Mouse (Mus musculus): Measurements from ENCODE around the gene Espn. TPM values are rescaled to one million over a fixed set of nuclear protein-coding genes. Genes with fewer than 3 reads are reported as not detected.

Gene Espn
- total RNA-seq, 2 experiments from 2014 or later, result 0.13 to 0.45 TPM

DNA sequence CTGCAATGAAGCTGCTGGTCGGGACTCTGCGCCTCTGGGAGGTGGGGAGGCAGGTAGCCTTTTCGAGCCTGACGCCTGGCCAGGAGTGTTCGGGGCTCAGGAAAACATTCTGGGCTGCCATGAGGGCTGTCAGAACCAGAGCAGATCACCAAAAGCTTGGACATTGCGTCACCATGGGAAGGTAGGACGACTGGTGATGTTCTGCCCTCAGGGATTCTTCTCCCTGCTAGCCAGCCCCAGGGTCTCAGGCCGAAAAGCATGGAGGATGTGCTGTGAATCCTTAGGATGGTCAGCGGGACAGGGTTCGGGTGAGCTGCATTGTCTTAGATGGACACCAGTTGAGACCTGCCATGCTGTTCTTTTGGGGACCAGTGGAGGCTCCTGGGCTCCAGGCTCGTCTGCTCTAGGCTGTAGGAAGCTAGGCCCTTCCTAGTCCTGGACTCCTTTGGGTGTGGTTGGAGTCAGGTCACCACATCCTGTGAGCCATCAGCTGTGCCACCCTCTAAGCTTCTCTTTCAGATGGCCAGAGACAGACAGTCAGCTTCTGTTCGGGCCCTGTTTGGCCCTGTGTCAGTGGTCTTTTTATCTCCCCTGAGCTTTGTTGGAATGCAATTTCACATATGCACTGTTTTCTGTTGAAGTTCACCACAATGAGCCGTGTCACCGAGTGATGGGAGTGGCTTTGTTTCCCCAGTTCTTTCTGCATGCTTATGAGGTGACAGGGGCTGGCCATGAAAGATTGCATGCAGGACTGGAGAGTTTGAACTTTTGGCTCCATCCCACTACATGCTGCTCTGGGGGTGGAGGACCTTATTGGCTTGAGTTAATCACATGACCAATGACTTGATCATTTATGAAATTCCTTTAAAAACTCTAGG, 34.3 kb upstream of the Espn start:
- Histone ChIP-seq H3K4me3 (peak overlapping the region; percentile 37), H3K27ac (peak overlapping the region; percentile 69)
- no peak for DNase-seq
- no peak for TF ChIP-seq CTCF (IDR thresholded peaks at IDR 0.05)
- intact Hi-C loops (cut with DNase I), result no loop called here

DNA sequence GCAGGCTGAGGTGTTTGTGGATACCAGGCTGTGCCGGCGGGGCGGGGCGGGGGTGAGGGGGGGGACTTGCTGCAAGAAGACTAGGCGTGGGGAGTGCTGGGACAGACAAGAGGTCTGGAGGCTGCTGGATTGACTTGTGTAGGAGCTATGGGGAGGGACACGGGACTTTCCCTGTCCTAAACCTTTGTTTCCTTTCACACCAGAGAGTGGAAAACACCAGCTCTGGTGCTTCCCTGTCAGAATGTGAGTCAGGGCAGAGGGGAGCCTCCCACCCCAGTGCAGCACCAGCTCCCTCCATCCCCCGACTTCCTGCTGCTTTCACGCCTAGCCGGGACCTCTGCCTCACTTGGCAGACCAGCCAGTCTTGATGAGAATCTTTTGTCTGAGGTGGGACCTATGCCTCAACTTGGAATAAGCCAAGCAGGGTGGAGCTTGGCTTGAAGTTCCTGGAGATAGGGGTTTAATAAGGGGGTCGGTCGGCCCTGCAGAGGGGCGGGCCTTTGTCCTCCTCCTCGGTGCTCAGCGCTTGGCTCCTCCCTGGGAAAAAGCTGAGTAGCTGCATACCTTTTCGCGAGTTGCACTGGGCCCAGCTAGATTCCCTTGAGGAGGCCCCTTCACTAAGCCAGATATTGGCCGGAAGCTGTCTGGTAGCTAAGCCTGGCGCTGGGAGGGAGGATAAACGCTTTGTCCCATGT, 33.5 kb upstream of the Espn start:
- no peak for TF ChIP-seq CTCF (IDR thresholded peaks at IDR 0.05)
- Histone ChIP-seq H3K27ac (peak overlapping the region; percentile 69), H3K4me3 (peak overlapping the region; percentile 37)
- DNase-seq, result no peak
- intact Hi-C loops (cut with DNase I), result no loop called here

DNA sequence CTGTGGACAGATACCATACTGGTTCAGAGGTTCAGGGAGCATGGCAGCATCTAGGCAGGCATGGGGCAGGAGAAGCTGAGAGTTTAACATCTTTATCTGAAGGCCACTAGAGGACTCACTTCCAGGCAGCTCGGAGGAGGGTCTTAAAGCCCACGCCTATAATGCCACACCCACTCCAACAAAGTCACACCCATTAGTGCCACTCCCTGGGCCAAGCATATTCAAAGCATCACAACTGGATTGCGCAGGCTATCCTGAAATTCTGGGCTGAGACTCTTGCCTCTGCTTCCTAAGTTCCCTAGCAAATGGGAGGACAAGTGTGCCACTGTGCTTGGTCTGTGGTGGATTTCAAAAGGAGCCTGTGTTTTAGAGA, 33.0 kb upstream of the Espn start:
- intact Hi-C loops (cut with DNase I), result no loop called here
- peak overlapping the region; percentile 37; the same call in 1 of the 2 replicates for H3K4me3 ChIP-seq
- no peak for DNase-seq
- TF ChIP-seq CTCF (IDR thresholded peaks at IDR 0.05), result peak; percentile 20
- peak overlapping the region; percentile 69 for H3K27ac ChIP-seq

DNA sequence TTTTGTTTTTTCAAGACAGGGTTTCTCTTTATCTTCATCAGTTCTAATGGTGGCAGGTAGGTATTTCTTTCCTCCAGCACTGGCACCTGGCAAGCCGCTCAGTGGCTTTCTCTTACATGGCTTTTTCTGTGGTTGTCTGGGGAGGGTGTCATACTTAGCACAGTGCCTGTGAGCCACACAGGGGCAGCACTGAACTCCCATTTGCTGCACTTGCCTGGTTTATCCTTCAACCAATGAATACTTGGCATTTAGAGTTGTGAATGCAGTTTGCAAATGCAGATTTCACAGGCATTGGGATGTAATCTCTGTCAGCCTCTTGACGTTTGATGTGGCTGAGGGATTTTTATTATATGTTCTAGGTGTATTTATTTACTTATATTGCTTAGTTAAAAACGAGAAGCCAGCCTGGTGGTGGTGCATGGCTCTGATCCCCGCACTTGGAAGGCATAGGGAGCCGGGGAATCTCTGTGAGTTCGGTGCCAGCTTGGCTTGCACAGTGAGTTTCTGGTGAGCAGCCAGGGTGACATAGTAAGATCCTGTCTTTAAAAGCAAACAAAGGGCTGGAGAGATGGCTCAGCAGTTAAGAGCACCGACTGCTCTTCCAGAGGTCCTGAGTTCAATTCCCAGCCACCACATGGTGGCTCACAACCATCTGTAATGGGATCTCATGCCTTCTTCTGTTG, 32.3 kb upstream of the Espn start:
- TF ChIP-seq CTCF (IDR thresholded peaks at IDR 0.05), result peak; percentile 41
- H3K27ac ChIP-seq, result no peak overlapping the region
- DNase-seq, result no peak
- H3K4me3 ChIP-seq, result no peak overlapping the region
- intact Hi-C loops (cut with DNase I), result no loop called here

DNA sequence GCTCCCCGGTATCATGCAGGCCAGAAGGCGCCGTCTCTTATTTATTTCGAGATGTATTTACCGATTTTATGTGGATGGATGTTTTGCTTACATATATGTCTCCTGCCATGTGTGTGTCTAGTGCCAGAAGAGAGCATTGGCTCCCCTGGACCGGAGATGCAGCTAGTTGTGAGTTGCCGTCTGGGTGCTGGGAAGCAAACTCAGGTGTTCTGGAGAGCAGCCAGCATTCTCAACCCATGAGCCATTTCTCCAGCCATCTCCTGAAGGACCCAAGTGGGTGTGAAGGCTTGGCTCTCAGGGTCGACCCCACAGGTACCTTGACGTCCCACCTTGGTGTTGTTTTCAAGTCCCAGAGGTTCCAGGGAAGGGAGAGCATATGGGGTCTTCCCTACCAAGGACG, 30.0 kb upstream of the Espn start:
- no peak overlapping the region for H3K4me3 ChIP-seq
- intact Hi-C loops (cut with DNase I), result no loop called here
- TF ChIP-seq CTCF (IDR thresholded peaks at IDR 0.05), result no peak
- DNase-seq, result no peak
- no peak overlapping the region for H3K27ac ChIP-seq

DNA sequence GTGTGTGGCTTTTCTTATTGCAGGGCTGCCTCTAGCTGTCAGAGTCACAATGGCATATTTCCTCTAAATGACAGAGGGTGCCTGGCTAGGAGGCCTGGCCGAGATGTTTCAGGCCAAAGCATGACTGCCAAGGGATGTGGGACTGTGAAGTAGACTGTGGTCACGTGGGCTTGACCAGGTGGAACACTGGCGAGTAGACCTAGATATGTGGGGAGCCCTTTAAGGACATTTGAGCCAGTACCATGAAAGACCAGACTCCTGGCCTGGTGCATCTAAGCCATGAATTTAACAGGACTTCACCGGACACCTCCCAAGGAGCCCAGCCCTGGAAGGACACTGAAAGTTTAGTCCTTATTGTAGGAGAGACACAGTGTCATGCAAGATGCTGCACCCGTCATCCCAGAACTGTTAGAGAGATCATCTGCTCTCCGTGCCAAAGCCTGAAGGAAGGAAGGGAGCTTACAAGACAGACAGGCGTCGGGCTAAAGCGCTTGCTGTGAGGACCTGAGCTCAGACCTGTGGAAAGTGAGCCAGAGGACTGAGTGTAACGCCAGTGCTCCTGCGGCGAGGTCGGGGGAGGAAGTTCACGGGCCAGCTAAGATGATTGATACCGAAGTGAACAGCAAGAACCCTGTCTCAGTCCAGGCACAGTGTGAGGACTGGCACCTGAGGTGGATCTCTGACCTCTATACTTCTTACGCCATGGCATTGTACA, 27.9 kb upstream of the Espn start:
- DNase-seq, result peak; percentile 65
- TF ChIP-seq CTCF (IDR thresholded peaks at IDR 0.05), result no peak
- Histone ChIP-seq H3K27ac (peak overlapping the region; percentile 75), H3K4me3 (peak overlapping the region; percentile 40)
- intact Hi-C loops (cut with DNase I), result no loop called here

DNA sequence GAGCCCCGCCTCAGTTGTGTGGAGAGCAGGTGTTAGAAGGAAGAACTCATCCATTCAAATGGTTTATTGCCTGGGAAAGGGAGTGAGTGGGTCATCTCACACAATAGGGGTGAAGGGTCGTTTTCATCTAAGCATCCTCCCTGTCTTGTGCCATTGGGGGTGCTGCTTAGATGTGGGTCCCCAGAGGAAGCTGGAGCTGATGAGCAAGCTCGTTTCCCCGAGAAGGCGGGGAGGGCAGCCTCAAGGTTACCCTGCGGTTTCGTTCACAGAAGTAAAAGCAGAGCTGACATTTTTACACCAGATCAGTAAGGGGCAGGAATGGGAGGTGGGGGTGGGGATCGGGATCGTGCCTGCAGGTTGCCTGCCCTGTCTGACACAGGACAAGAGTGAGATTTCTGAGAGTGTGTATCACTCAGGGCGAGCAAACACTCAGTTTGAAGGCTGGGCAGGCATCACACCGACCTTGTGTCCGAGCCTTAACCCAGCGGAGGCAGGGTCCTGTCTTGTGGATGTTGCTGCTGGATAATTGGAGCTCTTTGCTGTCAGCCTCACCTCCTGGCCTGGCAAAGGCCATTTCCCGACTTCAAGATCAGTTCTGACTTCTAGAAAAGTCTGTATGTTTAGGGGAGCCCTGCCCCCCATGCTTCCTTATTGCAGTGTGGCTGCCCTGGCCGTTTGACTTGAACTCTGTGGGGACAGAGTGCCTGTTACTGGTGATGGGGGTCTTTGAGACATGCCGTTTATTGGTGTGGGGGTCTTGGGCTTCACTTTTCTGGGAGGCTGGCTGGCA, 26.9 kb upstream of the Espn start:
- intact Hi-C loops (cut with DNase I), result no loop called here
- peak overlapping the region; percentile 83 for H3K4me3 ChIP-seq
- no peak for DNase-seq
- peak overlapping the region; percentile 75; the same call in 1 of the 2 replicates for H3K27ac ChIP-seq
- no peak for TF ChIP-seq CTCF (IDR thresholded peaks at IDR 0.05)

DNA sequence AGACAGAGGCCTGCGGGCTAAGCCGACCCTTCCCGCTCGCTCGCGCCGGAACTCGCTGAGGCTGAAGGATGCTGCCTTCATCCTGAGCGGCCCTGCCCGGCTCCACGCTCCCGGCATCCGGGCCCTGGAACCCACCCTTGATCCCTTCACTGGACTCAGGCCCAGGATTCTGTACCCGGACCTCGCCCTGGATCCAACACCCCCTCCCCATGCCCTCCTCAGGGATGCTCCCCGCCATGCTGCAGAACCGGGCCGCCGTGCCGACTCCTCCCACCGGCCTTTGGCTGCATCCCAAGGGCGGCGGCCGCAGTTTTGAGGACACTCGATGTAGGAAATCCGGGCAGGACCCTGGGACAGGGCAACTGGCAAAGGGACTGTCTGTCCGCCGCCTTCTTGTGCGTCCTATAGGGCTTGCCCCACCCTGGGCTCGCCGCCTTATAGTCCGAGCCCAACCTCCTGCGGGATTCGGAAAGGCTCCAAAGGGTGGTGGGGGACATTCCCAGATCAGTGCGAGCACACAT, 26.2 kb upstream of the Espn start:
- no peak for TF ChIP-seq CTCF (IDR thresholded peaks at IDR 0.05)
- intact Hi-C loops (cut with DNase I), result no loop called here
- Histone ChIP-seq H3K4me3 (peak overlapping the region; percentile 83), H3K27ac (peak overlapping the region; percentile 61; the same call in 1 of the 2 replicates)
- peak; percentile 60 for DNase-seq

DNA sequence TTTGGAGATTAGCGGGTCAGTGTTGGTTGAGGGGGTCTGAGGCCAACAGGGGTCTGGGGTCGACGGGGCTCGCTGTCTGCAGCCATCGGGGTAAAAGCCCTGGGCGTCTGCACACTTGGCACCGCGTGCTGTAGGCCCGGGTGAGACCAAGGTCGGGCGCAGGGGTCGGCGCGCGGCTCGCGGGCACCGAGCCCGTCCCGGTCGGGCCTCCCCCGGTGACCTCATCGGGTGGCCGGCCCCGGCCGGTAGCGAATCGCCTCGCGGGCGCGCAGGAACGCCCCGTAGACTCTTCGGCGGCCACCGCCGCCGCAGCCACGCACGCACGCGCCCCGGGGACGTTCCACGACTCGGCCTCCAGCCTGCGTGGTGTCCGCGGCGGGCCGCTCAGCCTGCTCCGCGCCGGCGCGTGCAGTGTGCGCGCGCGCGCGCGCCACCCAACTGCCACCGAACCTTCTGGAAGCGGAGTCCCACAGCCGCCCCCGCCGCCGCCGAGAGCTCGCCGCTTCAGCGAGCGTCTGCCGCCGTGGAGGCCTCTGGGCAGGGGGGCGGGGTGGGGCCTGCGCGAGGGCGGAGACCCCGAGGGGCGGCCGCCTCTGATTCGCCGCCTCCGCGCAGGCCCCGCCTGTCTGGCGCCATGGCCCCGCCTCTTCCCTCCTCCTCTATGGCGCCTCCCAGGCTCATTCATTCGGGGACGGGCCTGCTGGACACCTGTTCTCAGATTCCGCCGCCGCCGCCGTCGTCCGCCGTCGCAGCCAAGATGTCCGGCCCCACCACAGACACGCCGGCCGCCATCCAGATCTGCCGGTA, 25.6 kb upstream of the Espn start, which contains the start of gene Acot7:
Acot7 (plus strand) TSS at position 598 of the 807 bp plus-strand sequence.
- Histone ChIP-seq H3K27ac (peak within 1 kb of the TSS; percentile 94), H3K4me3 (peak within 1 kb of the TSS; percentile 83)
- peak; percentile 96 for DNase-seq
- intact Hi-C loops (cut with DNase I), result no loop called here
- TF ChIP-seq CTCF (IDR thresholded peaks at IDR 0.05), result no peak

DNA sequence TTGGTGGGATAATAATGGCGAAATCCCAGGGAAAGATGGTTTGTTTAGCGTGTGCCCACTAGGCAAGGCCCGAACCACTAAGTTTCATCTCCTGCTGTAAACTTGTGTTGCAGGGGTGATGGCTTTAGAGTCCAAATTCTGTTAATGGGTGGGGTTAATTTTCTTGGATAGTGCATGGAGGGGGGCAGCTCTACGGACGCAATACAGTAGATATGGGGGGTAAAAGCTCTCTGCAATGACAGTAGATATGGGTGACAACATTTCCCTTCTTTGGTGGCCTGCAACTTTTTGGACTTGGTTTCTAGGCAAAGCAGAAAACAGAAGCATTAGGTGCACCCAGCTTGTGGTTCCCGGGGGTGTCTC, 25.0 kb upstream of the Espn start:
- DNase-seq, result no peak
- intact Hi-C loops (cut with DNase I), result no loop called here
- TF ChIP-seq CTCF (IDR thresholded peaks at IDR 0.05), result no peak
- H3K27ac ChIP-seq, result peak overlapping the region; percentile 94
- peak overlapping the region; percentile 83 for H3K4me3 ChIP-seq

DNA sequence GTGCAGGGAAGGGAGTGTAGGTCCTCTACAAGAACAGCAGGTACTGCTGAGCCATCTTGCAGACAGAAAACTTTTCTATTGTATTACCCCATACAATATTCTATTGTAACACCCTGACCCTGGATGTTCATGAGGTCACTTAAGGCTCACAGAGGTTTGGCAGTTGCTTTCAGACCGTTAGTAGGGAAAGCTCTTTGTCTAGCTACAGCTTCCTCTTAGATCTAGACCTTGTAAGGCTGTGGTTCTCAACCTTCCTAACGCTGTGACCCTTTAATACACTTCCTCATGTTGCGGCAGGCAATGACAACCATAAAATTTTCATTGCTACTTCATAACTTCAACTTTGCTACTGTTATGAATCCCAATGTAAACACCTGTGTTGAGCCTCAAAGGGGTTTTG, 24.5 kb upstream of the Espn start:
- Histone ChIP-seq H3K4me3 (no peak overlapping the region), H3K27ac (peak overlapping the region; percentile 94)
- DNase-seq, result no peak
- TF ChIP-seq CTCF (IDR thresholded peaks at IDR 0.05), result no peak
- intact Hi-C loops (cut with DNase I), result no loop called here

All from gastrocnemius, adult 2 months (tissue).